Mouse (Mus musculus): ENCODE results near the gene 4930442H23Rik.

DNA sequence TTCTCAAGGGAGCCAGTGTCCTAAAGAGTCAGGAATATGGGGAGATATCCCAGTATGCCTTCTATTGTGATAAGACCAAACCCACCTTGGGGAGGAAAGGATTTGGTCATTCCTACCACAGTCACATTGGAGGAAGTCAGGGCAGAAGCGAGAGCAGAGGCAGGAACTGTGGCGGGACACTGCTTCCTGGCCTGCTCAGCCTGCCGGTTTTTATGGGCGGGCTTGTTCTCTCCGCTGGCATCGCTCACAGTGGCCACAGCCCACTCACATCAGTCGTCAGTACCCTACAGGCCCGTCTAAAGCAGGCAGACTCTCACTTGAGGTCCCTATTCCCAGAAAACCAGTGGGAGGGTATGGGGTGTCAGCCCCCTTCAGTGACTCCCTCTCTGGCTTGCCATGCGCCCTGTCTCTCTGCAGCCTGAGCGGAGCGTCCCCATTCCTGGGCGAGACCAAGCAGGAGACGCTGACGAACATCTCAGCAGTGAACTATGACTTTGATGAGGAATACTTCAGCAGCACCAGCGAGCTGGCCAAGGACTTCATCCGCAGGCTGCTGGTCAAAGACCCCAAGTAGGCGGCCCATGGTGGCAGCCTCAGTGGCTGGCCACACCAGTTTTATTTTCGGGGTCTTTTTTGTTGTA lies 7.8 kb upstream of the 4930442H23Rik start:
- TF ChIP-seq CTCF (IDR thresholded peaks at IDR 0.05; ENCODE audit: insufficient read depth, low read depth, low read length) (no peak), POLR2A (IDR thresholded peaks at IDR 0.05; ENCODE audit: insufficient read depth, low read depth, low read length) (no peak)

Data from olfactory bulb, adult 2 months (tissue).